In the genomic region with DNA sequence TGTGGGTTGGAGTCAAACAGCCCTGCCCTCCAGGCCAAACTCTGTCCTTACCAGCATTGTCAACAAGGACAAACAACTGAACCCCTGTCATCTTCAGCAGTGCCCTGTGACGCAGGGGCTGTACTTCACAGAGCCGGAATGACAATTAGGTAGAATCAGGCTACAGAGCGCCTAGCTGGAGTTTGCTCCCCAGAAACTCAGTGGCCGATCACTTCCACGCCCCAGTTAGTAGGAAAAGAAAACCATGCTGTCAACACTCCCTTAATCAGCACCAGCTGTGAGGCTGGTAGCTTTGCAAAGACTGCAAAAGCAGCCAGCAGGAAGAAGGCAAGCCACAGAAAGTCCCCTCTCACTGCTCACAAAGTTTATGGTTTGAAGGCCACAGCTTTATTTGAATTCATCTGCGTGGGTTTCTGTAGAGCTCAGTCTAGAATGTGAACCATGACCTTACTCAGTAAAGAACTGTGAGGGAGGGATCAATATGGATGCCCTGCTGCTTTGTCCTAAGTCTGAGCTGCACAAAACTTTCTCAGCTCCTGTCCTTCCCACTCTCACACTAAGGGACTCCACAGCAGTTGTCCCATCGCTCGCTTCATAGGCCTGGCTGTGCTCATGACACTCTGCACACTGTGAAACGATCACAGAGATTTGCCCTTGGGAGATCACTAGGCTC, we compare ENCODE assay signal across 13 mouse cellular contexts. TPM values are rescaled to one million over a fixed set of nuclear protein-coding genes. Genes with fewer than 3 reads are reported as not detected.
DNase-seq lines count a peak whose midpoint lies in the region; ATAC-seq lines count a peak whose summit lies in the region.
"Had no signal": no experiment of that assay in that cellular context is flagged by ENCODE, and none has a peak within 500 bp of the region (broad histone marks: within the 10 kb centered on the region; RNA-seq: fewer than 3 reads in every experiment).

No protein-coding gene starts in this region.

- DNase-seq in adrenal gland, adult 2 months = peak; percentile 28
- DNase-seq in adrenal gland, postnatal 25 days = no peak
- no peak for DNase-seq in kidney, adult 11 months
- peak; percentile 52 for DNase-seq in brain, adult 2 months (ENCODE audit: low read depth, low spot score)
- DNase-seq in heart, postnatal 10 days = peak; percentile 52 to 65
- no peak for DNase-seq in urinary bladder, postnatal 10 days (ENCODE audit: low spot score)
- DNase-seq: cerebellum, postnatal 25 days had no signal

- no peak; the same call in 1 of the 2 replicates for ATAC-seq in kidney, embryonic 15.5 days (replicated peaks; ENCODE audit: low FRiP score)
- ATAC-seq in megakaryocyte-erythroid progenitor cell, adult 5-6 weeks (replicated peaks; ENCODE audit: low FRiP score, low TSS enrichment, poor library complexity, severe bottlenecking) = no peak

- intact Hi-C loops in heart, postnatal 10 days (cut with DNase I) = no loop called here

- H3K36me3 ChIP-seq in kidney, embryonic 15.5 days = no peaks in the 10 kb centered on the region
- H3K36me3 ChIP-seq: hindbrain, embryonic 15.5 days; neural tube, embryonic 12.5 days had no signal

- no peak overlapping the region for H3K4me3 ChIP-seq in kidney, embryonic 15.5 days (replicated peaks)
- H3K4me3 ChIP-seq: hindbrain, embryonic 15.5 days; neural tube, embryonic 12.5 days had no signal

- peaks cover 11% of the 10 kb centered on the region; the same call in 1 of the 2 replicates for H3K27me3 ChIP-seq in kidney, embryonic 15.5 days
- H3K27me3 ChIP-seq: hindbrain, embryonic 15.5 days; neural tube, embryonic 12.5 days had no signal

- H3K9me3 ChIP-seq in kidney, embryonic 15.5 days (replicated peaks) = no peaks in the 10 kb centered on the region
- H3K9me3 ChIP-seq: hindbrain, embryonic 15.5 days; neural tube, embryonic 12.5 days had no signal

- WGBS in kidney, embryonic 15.5 days = 33% methylated on average over 9 of the region's 9 CpGs

- peaks cover 8% of the 10 kb centered on the region for H3K4me1 ChIP-seq in kidney, embryonic 15.5 days
- H3K4me1 ChIP-seq: neural tube, embryonic 12.5 days had no signal

- no peak overlapping the region for H3K9ac ChIP-seq in kidney, embryonic 15.5 days
- H3K9ac ChIP-seq: hindbrain, embryonic 15.5 days; neural tube, embryonic 12.5 days had no signal

- H3K27ac ChIP-seq in kidney, embryonic 15.5 days = peak overlapping the region; percentile 9; the same call in 1 of the 2 replicates
- H3K27ac ChIP-seq: hindbrain, embryonic 15.5 days; neural tube, embryonic 12.5 days had no signal

- no peak overlapping the region for H3K4me2 ChIP-seq in kidney, embryonic 15.5 days
- H3K4me2 ChIP-seq: hindbrain, embryonic 15.5 days; neural tube, embryonic 12.5 days had no signal

RNA-seq across cellular contexts. Expression of gene Gdf10, which starts 26.6 kb away (rescaled TPM):
- 10 to 100 TPM; 11.2 to 24.6 TPM for total RNA-seq in adrenal gland, adult 2 months (2021)
- polyA plus RNA-seq in adrenal gland, adult 2 months (2012; rRNA removed) = 50.5 and 52.1 TPM in 2 replicates
- total RNA-seq in adrenal gland, postnatal 25 days (2021) = 10.4 and 10.8 TPM in 2 replicates
- polyA plus RNA-seq in kidney, embryonic 15.5 days (2015; fragmentation: Nextera tagmentation; extraction: Ambion mirVana) = 2.9 and 5.9 TPM in 2 replicates
- total RNA-seq in heart, postnatal 10 days (2021) = 1 to 10 TPM; 2.3 to 3.2 TPM
- not detected in 2 replicates for total RNA-seq in megakaryocyte-erythroid progenitor cell, adult 5-6 weeks (2014; fragmentation: Nextera tagmentation)
- not detected in 2 replicates for total RNA-seq in megakaryocyte-erythroid progenitor cell, adult 5-6 weeks (2017)

RNA-seq across cellular contexts. Expression of gene Gdf2, which starts 44.1 kb away (rescaled TPM):
- not detected for total RNA-seq in adrenal gland, adult 2 months (2021)
- polyA plus RNA-seq in adrenal gland, adult 2 months (2012; rRNA removed) = 0.03 TPM in 1 of 2 replicates, not detected in the other
- not detected in 2 replicates for total RNA-seq in adrenal gland, postnatal 25 days (2021)
- 0.18 TPM in 1 of 2 replicates, not detected in the other for polyA plus RNA-seq in kidney, embryonic 15.5 days (2015; fragmentation: Nextera tagmentation; extraction: Ambion mirVana)
- total RNA-seq in heart, postnatal 10 days (2021) = under 1 TPM; 0.10 to 0.17 TPM
- total RNA-seq in megakaryocyte-erythroid progenitor cell, adult 5-6 weeks (2014; fragmentation: Nextera tagmentation) = not detected in 2 replicates
- total RNA-seq in megakaryocyte-erythroid progenitor cell, adult 5-6 weeks (2017) = not detected in 2 replicates
- total RNA-seq: left cerebral cortex, postnatal 36 days had no signal
- polyA plus RNA-seq: neural tube, embryonic 12.5 days had no signal

RNA-seq across cellular contexts. Expression of gene Rbp3, which starts 57.0 kb away (rescaled TPM):
- total RNA-seq in adrenal gland, adult 2 months (2021) = not detected
- not detected in 2 replicates for polyA plus RNA-seq in adrenal gland, adult 2 months (2012; rRNA removed)
- total RNA-seq in adrenal gland, postnatal 25 days (2021) = not detected in 2 replicates
- not detected in 2 replicates for polyA plus RNA-seq in kidney, embryonic 15.5 days (2015; fragmentation: Nextera tagmentation; extraction: Ambion mirVana)
- total RNA-seq in heart, postnatal 10 days (2021) = not detected
- total RNA-seq in megakaryocyte-erythroid progenitor cell, adult 5-6 weeks (2014; fragmentation: Nextera tagmentation) = not detected in 2 replicates
- total RNA-seq in megakaryocyte-erythroid progenitor cell, adult 5-6 weeks (2017) = not detected in 2 replicates
- polyA plus RNA-seq: neural tube, embryonic 12.5 days; stomach, embryonic 16.5 days had no signal

Comparison
In these comparisons a context has a peak if more than half of its experiments do, and no peak if none do; other contexts are left out.
1. DNase-seq: peak in adrenal gland, adult 2 months (single experiment), brain, adult 2 months (single experiment) and heart, postnatal 10 days (2 of 2); none in adrenal gland, postnatal 25 days (single experiment), kidney, adult 11 months (single experiment) and urinary bladder, postnatal 10 days (single experiment).